Mouse (Mus musculus): ENCODE measurements around the gene Gm42878.

DNA sequence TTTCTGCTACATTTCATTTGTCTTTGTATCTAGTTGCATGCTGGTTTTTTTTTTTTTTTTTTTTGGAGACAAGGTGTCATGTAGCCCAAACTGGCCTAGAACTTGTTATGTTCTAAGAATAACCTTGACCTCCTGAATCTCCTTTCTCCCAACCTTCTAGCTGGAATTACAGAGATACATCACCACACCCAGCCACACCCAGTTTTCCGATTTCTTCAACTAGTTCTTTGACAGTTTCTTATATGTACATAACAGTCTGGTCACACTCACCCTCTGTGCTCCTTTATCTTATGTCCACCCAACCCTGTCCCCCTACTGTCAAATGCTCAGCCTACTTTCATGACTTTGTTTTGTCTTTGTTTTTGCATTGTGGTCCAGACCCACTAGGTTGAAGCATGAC, 38.4 kb downstream of the Gm42878 start:
- TF ChIP-seq CTCF (IDR thresholded peaks at IDR 0.05; ENCODE audit: borderline replicate concordance, insufficient read depth, low read length) (no peak), POLR2A (IDR thresholded peaks at IDR 0.05; ENCODE audit: low read depth, low read length) (no peak)

Measured in embryonic fibroblast, embryonic 13.5 days (primary cell).